Mouse (Mus musculus) olfactory bulb, adult 2 months (tissue): Measurements from ENCODE around the gene Xbp1.

Source experiments
- CTCF ChIP-seq: fragments of 200-500 bp; IDR thresholded peaks from 2 replicates; pipeline ENCODE4 v1.5.1; 2012; ENCODE audit warnings: low read depth, mild to moderate bottlenecking, low read length, moderate library complexity; ENCODE audit not compliant: insufficient read depth
- POLR2A ChIP-seq: fragments of 200-500 bp; IDR thresholded peaks from 2 replicates; pipeline ENCODE4 v1.6.1; 2012; ENCODE audit warnings: mild to moderate bottlenecking, low read depth, low read length, moderate library complexity; ENCODE audit not compliant: insufficient read depth

GRCm38 (mm10) chr11:5498422-5498821, 22.0 kb upstream of the Xbp1 start:
- TF ChIP-seq POLR2A (no peak), CTCF (no peak)
